Mouse (Mus musculus) kidney, embryonic 14.5 days (tissue): Measurements from ENCODE around the gene Mtmr1. TPM values are rescaled to one million over a fixed set of nuclear protein-coding genes. Genes with fewer than 3 reads are reported as not detected.

Experiments used
- ATAC-seq: fragments of 200-750 bp; cut with Nextera tagmentation; 2 replicates; pipeline ENCODE4 v1.8.0; 2017; ENCODE audit warnings: moderate number of reproducible peaks, mild to moderate bottlenecking, moderate TSS enrichment, moderate library complexity; ENCODE audit not compliant: low FRiP score, low TSS enrichment
- H3K27ac ChIP-seq: fragments of 300-500 bp; sonication (generic); 2 replicates; pipeline ENCODE4 v1.5.1; 2014; ENCODE audit warnings: low read depth, mild to moderate bottlenecking, low read length, moderate library complexity, mixed read lengths
- H3K27me3 ChIP-seq: fragments of 300-500 bp; sonication (generic); 2 replicates; pipeline ENCODE4 v1.6.1; 2014; ENCODE audit warnings: mild to moderate bottlenecking, low read length; ENCODE audit not compliant: control insufficient read depth, insufficient read depth
- H3K36me3 ChIP-seq: fragments of 300-500 bp; sonication (generic); 2 replicates; pipeline ENCODE4 v1.6.1; 2014; ENCODE audit warnings: low read length, mixed read lengths; ENCODE audit not compliant: control insufficient read depth, insufficient read depth
- H3K4me1 ChIP-seq: fragments of 300-500 bp; sonication (generic); 2 replicates; pipeline ENCODE4 v1.6.1; 2014; ENCODE audit warnings: low read length, mixed read lengths; ENCODE audit not compliant: control insufficient read depth, insufficient read depth
- H3K4me2 ChIP-seq: fragments of 300-500 bp; sonication (generic); replicated peaks from 2 replicates; pipeline ENCODE4 v1.6.1; 2014; ENCODE audit warnings: low read depth, mild to moderate bottlenecking, low read length
- H3K4me3 ChIP-seq: fragments of 300-500 bp; sonication (generic); 2 replicates; pipeline ENCODE4 v1.5.1; 2014; ENCODE audit warnings: mild to moderate bottlenecking, low read length
- H3K9ac ChIP-seq: fragments of 300-500 bp; sonication (generic); 2 replicates; pipeline ENCODE4 v1.6.1; 2014; ENCODE audit warnings: low read depth, mild to moderate bottlenecking, low read length, moderate library complexity
- H3K9me3 ChIP-seq: fragments of 300-500 bp; sonication (generic); 2 replicates; pipeline ENCODE4 v1.6.1; 2016; ENCODE audit warnings: low read length; ENCODE audit not compliant: control insufficient read depth
- WGBS: fragments of 180-500 bp; shearing (Covaris S2); extraction: QIAGEN DNeasy Blood & Tissue Kit; methylation state at CpG from one replicate; pipeline ENCODE4 v1.1.7; 2014; 5-methylcytosine and 5-hydroxymethylcytosine counted together
- polyA plus RNA-seq: library from polyadenylated mRNA; unstranded; fragments of >200 nt; fragmentation: Nextera tagmentation; extraction: Ambion mirVana; gene quantifications from 2 replicates; pipeline ENCODE4 v1.2.1, GENCODE M21; 2014

The Mtmr1 gene
- polyA plus RNA-seq, 1 experiment from 2014 or later: 11.4 TPM

- Histone ChIP-seq H3K4me1 (no peaks in the 10 kb centered on the region), H3K9me3 (no peaks in the 10 kb centered on the region), H3K4me3 (no peak overlapping the region), H3K9ac (no peak overlapping the region), H3K4me2 (no peak overlapping the region), H3K36me3 (no peaks in the 10 kb centered on the region), H3K27ac (no peak overlapping the region), H3K27me3 (no peaks in the 10 kb centered on the region)
- no peak for ATAC-seq
Measured at GRCm38 (mm10) chrX:71427491-71427890, 62.9 kb downstream of the Mtmr1 start.

DNA sequence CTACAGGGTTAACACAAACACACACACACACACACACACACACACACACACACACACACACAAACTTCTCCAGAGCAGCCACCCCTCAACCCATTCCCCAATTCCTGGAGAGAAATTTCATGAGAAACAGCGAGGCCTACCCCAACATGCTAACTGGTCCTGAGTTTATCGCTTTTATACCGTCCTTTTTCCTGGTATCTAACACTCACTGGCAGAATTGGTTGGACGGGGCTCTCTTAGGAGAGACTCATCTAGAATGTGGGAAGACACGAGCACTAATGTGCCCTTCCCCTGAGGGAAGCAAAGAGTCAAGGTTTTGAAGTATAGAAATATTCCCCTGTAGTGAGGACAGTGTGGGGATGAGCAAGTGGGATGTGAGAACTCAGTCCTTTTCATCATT lies 66.3 kb downstream of the Mtmr1 start:
- H3K9ac ChIP-seq: no peak overlapping the region
- ATAC-seq: no peak

GRCm38 (mm10) chrX:71434448-71434847 lies 69.9 kb downstream of the Mtmr1 start:
- no peak for ATAC-seq
- no peaks in the 10 kb centered on the region; the same call in 1 of the 2 replicates for H3K36me3 ChIP-seq
- no peak overlapping the region for H3K4me2 ChIP-seq
- no peaks in the 10 kb centered on the region for H3K27me3 ChIP-seq
- 86% methylated on average over 1 of the region's 1 CpGs for WGBS
- H3K4me3 ChIP-seq: no peak overlapping the region
- H3K9ac ChIP-seq: no peak overlapping the region
- no peak overlapping the region for H3K27ac ChIP-seq
- H3K9me3 ChIP-seq: no peaks in the 10 kb centered on the region
- no peaks in the 10 kb centered on the region for H3K4me1 ChIP-seq

More for the DNA sequence above, 66.3 kb downstream of the Mtmr1 start:
- WGBS: 87% methylated on average over 5 of the region's 5 CpGs
- no peaks in the 10 kb centered on the region for H3K9me3 ChIP-seq
- no peak overlapping the region for H3K4me2 ChIP-seq
- no peaks in the 10 kb centered on the region for H3K27me3 ChIP-seq
- H3K27ac ChIP-seq: no peak overlapping the region
- H3K4me1 ChIP-seq: no peaks in the 10 kb centered on the region
- no peak overlapping the region for H3K4me3 ChIP-seq
- no peaks in the 10 kb centered on the region; the same call in 1 of the 2 replicates for H3K36me3 ChIP-seq

- ATAC-seq: no peak
- Histone ChIP-seq H3K36me3 (no peaks in the 10 kb centered on the region; the same call in 1 of the 2 replicates), H3K4me1 (no peaks in the 10 kb centered on the region), H3K9ac (no peak overlapping the region), H3K4me2 (no peak overlapping the region), H3K9me3 (no peaks in the 10 kb centered on the region), H3K4me3 (no peak overlapping the region), H3K27ac (no peak overlapping the region), H3K27me3 (no peaks in the 10 kb centered on the region)
- 83% methylated on average over 8 of the region's 8 CpGs for WGBS
Measured at GRCm38 (mm10) chrX:71434860-71435259, 70.3 kb downstream of the Mtmr1 start.

- WGBS: 95% methylated on average over 2 of the region's 2 CpGs
Measured at GRCm38 (mm10) chrX:71435542-71435941, 71.0 kb downstream of the Mtmr1 start.

DNA sequence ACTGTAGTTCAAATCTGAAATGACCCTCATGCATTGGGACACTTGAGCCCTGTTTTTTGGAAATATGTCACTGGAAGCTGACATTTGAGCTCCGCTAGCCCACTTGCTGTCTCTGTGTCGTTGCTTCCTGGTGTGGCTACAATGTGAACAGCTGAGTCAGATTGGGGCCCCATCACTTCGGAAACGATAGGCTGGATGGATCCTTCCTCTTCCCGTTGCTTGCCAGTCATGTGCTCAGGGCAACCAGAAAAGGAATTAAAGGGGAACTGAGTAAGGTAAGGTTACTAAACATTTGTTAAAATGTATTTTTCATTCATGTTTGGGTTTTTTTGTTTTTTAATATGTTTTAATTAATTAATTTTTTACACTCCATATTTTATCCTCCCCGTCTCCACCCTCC lies 74.9 kb downstream of the Mtmr1 start:
- Histone ChIP-seq H3K4me1 (no peaks in the 10 kb centered on the region), H3K9me3 (no peaks in the 10 kb centered on the region), H3K4me2 (no peak overlapping the region), H3K27ac (no peak overlapping the region), H3K9ac (no peak overlapping the region), H3K4me3 (no peak overlapping the region), H3K36me3 (no peaks in the 10 kb centered on the region; the same call in 1 of the 2 replicates), H3K27me3 (no peaks in the 10 kb centered on the region)
- 92% methylated on average over 6 of the region's 6 CpGs for WGBS
- ATAC-seq: no peak

More at GRCm38 (mm10) chrX:71435542-71435941, 71.0 kb downstream of the Mtmr1 start:
- H3K9me3 ChIP-seq: no peaks in the 10 kb centered on the region
- ATAC-seq: no peak
- H3K9ac ChIP-seq: no peak overlapping the region
- no peak overlapping the region for H3K27ac ChIP-seq
- H3K27me3 ChIP-seq: no peaks in the 10 kb centered on the region
- no peak overlapping the region for H3K4me3 ChIP-seq
- no peaks in the 10 kb centered on the region; the same call in 1 of the 2 replicates for H3K36me3 ChIP-seq
- H3K4me2 ChIP-seq: no peak overlapping the region
- H3K4me1 ChIP-seq: no peaks in the 10 kb centered on the region

- no peaks in the 10 kb centered on the region for H3K27me3 ChIP-seq
- 75% methylated on average over 5 of the region's 5 CpGs for WGBS
- H3K27ac ChIP-seq: no peak overlapping the region
- no peak overlapping the region for H3K9ac ChIP-seq
- no peak for ATAC-seq
- no peak overlapping the region for H3K4me2 ChIP-seq
- H3K4me3 ChIP-seq: no peak overlapping the region
- no peaks in the 10 kb centered on the region; the same call in 1 of the 2 replicates for H3K36me3 ChIP-seq
- no peaks in the 10 kb centered on the region for H3K4me1 ChIP-seq
- no peaks in the 10 kb centered on the region for H3K9me3 ChIP-seq
Measured at GRCm38 (mm10) chrX:71442916-71443315, 78.4 kb downstream of the Mtmr1 start.

DNA sequence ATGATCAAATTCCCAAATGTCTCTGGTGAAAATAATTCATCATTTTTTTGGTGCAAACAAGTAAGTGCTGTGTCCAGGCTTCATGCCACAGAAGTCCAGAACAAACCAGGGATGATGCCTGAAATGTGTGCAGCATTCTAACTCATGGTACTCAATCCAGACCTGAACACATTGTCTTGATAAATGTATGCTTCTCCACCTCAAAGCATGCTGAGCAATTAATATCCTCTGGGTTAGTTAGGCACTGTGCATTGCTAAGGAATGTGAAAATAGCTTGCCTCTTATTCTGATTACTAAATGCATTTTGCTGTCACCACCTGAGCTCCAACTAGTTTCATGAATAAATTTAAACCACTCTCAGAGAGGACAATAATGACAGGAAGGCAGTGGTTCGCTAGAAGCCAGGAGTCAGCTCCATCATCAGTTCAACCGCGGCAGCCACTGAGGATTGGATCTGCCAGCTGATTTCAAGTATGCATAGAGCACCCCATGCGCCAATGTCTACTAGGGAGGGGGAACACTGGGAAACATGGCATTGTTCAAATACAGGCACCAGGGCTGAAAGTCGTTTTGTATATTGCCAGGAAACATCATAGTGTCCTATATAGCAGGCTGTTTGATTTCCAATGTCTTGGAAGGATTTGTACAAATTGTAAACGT lies 91.6 kb downstream of the Mtmr1 start:
- WGBS: 89% methylated on average over 6 of the region's 6 CpGs
- Histone ChIP-seq H3K4me2 (no peak overlapping the region), H3K36me3 (no peaks in the 10 kb centered on the region), H3K27ac (no peak overlapping the region), H3K9me3 (no peaks in the 10 kb centered on the region), H3K9ac (no peak overlapping the region), H3K27me3 (no peaks in the 10 kb centered on the region), H3K4me1 (no peaks in the 10 kb centered on the region), H3K4me3 (no peak overlapping the region)
- no peak for ATAC-seq

DNA sequence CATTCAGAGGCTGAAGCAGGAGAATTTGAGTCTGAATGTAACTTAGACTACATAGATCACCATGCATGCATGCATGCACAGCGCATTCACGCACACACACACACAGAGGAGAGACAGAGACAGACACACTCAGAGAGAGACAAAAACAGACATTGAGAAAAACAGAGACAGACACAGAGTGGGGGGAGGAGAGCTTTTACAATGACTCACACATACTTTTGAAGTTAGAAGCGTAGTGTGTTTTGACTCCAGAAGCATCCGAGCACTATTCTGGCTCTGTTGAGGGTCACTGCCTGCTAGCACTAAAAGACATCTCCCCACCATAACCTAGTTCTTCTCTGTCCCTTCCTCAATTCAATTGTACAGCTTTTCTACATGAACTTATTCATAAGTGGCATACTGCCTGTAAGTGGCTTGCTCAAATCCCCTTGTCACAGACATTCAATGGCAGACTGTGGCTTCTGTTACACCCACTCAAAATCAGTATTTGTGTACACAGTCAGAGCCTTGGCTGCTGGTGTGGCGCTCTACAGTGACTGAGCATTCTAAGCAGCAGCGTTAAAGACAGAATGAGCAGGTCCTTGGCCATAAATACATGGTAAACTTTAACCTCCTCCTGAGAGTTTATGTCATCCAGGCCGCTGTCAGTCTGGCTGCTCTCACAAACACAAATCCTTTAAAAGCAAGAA lies 99.7 kb downstream of the Mtmr1 start:
- Histone ChIP-seq H3K27me3 (no peaks in the 10 kb centered on the region), H3K4me1 (no peaks in the 10 kb centered on the region), H3K36me3 (no peaks in the 10 kb centered on the region), H3K4me2 (no peak overlapping the region), H3K4me3 (no peak overlapping the region), H3K9me3 (no peaks in the 10 kb centered on the region), H3K27ac (no peak overlapping the region), H3K9ac (no peak overlapping the region)
- 64% methylated on average over 7 of the region's 7 CpGs for WGBS
- ATAC-seq: no peak
